Mouse (Mus musculus) layer of hippocampus, adult 18-20 months (tissue): ENCODE measurements at regions not wholly inside any gene's neighbourhood (a gene's known extent, or its start where the extent isn't known, plus 50 kb on each side); places are given as distances from the start of the nearest gene placed in this dataset.
A peak's percentile ranks its signal among the peaks of the same experiment; 100 is the strongest.

Experiments used
- DNase-seq, 2 experiments: peaks; one replicate each; pipeline ENCODE4 v3.0.0; 2022; ENCODE audit warnings: low spot score in 2 of 2

GRCm38 (mm10) chr2:123267036-123267435, 502.0 kb downstream of the Sqor start:
- no peak for DNase-seq

GRCm38 (mm10) chr2:123274866-123275735, 510.1 kb downstream of the Sqor start:
- DNase-seq: no peak

- DNase-seq: peak in 1 of 2 experiments; percentile 56
Measured at GRCm38 (mm10) chr2:123275736-123276330, 510.8 kb downstream of the Sqor start.

- no peak for DNase-seq
Measured at GRCm38 (mm10) chr2:123311554-123312276, 546.7 kb downstream of the Sqor start.

GRCm38 (mm10) chr2:123312277-123312617, 547.2 kb downstream of the Sqor start:
- DNase-seq: peak; percentile 51 to 90

- no peak for DNase-seq
Measured at GRCm38 (mm10) chr2:123320448-123321097, 555.5 kb downstream of the Sqor start.

- DNase-seq: no peak
Measured at GRCm38 (mm10) chr2:123323769-123324168, 558.7 kb downstream of the Sqor start.

- DNase-seq: no peak
Measured at GRCm38 (mm10) chr2:123324896-123325295, 559.9 kb downstream of the Sqor start.

- DNase-seq: peak in 1 of 2 experiments; percentile 7
Measured at GRCm38 (mm10) chr2:123349625-123350346, 584.7 kb downstream of the Sqor start.

GRCm38 (mm10) chr2:123364204-123364603, 599.2 kb downstream of the Sqor start:
- peak; percentile 11 to 51 for DNase-seq

- peak; percentile 8 to 41 for DNase-seq
Measured at GRCm38 (mm10) chr2:123366571-123366970, 601.5 kb downstream of the Sqor start.

- DNase-seq: no peak
Measured at GRCm38 (mm10) chr2:123385622-123386418, 620.8 kb downstream of the Sqor start.

GRCm38 (mm10) chr2:123386773-123387604, 622.0 kb downstream of the Sqor start:
- DNase-seq: peak; percentile 2 to 22

- no peak for DNase-seq
Measured at GRCm38 (mm10) chr2:123390981-123391380, 625.9 kb downstream of the Sqor start.

GRCm38 (mm10) chr2:123394296-123394695, 629.3 kb downstream of the Sqor start:
- no peak for DNase-seq

GRCm38 (mm10) chr2:123397551-123397950, 632.5 kb downstream of the Sqor start:
- DNase-seq: no peak

- DNase-seq: no peak
Measured at GRCm38 (mm10) chr2:123401064-123401463, 636.0 kb downstream of the Sqor start.

GRCm38 (mm10) chr2:123409075-123409474, 644.0 kb downstream of the Sqor start:
- DNase-seq: no peak

- no peak for DNase-seq
Measured at GRCm38 (mm10) chr2:123458034-123458677, 631.6 kb upstream of the Sema6d start.
